Mouse (Mus musculus): ENCODE data around the gene Gm49388.
A peak's percentile ranks its signal among the peaks of the same experiment; 100 is the strongest.

Gm49388 gene

GRCm38 (mm10) chr7:127785308-127785707 is at the start of gene Gm49388:
TSS of gene Gm49388 (plus strand) at chr7:127785608.
- no peak for DNase-seq (ENCODE audit: low read depth, low spot score)

GRCm38 (mm10) chr7:127744366-127745045 is 40.9 kb upstream of the Gm49388 start, which contains the start of gene Fbxl19:
TSS of gene Fbxl19 (plus strand) at chr7:127744543.
- DNase-seq (ENCODE audit: low read depth, low spot score) = no peak

- peak; percentile 93 for DNase-seq (ENCODE audit: low read depth, low spot score)
Measured at GRCm38 (mm10) chr7:127745251-127745651, 40.2 kb upstream of the Gm49388 start.

- peak; percentile 99 for DNase-seq (ENCODE audit: low read depth, low spot score)
Measured at GRCm38 (mm10) chr7:127745652-127746493, 39.5 kb upstream of the Gm49388 start.

- no peak for DNase-seq (ENCODE audit: low read depth, low spot score)
Measured at GRCm38 (mm10) chr7:127746494-127747491, 38.6 kb upstream of the Gm49388 start.

GRCm38 (mm10) chr7:127747559-127748234 is 37.7 kb upstream of the Gm49388 start:
- no peak for DNase-seq (ENCODE audit: low read depth, low spot score)

- DNase-seq (ENCODE audit: low read depth, low spot score) = no peak
Measured at GRCm38 (mm10) chr7:127748235-127748560, 37.2 kb upstream of the Gm49388 start.

- DNase-seq (ENCODE audit: low read depth, low spot score) = peak; percentile 76
Measured at GRCm38 (mm10) chr7:127750131-127751127, 35.0 kb upstream of the Gm49388 start.

- DNase-seq (ENCODE audit: low read depth, low spot score) = no peak
Measured at GRCm38 (mm10) chr7:127751619-127752018, 33.8 kb upstream of the Gm49388 start.

- no peak for DNase-seq (ENCODE audit: low read depth, low spot score)
Measured at GRCm38 (mm10) chr7:127752069-127752468, 33.3 kb upstream of the Gm49388 start.

GRCm38 (mm10) chr7:127753158-127753557 is 32.2 kb upstream of the Gm49388 start:
- DNase-seq (ENCODE audit: low read depth, low spot score) = no peak

GRCm38 (mm10) chr7:127753741-127754140 is 31.7 kb upstream of the Gm49388 start:
- DNase-seq (ENCODE audit: low read depth, low spot score) = no peak

- no peak for DNase-seq (ENCODE audit: low read depth, low spot score)
Measured at GRCm38 (mm10) chr7:127759716-127760115, 25.7 kb upstream of the Gm49388 start.

GRCm38 (mm10) chr7:127760478-127760877 is 24.9 kb upstream of the Gm49388 start:
- DNase-seq (ENCODE audit: low read depth, low spot score) = no peak

- DNase-seq (ENCODE audit: low read depth, low spot score) = no peak
Measured at GRCm38 (mm10) chr7:127761026-127761425, 24.4 kb upstream of the Gm49388 start.

- DNase-seq (ENCODE audit: low read depth, low spot score) = no peak
Measured at GRCm38 (mm10) chr7:127763642-127764041, 21.8 kb upstream of the Gm49388 start.

- no peak for DNase-seq (ENCODE audit: low read depth, low spot score)
Measured at GRCm38 (mm10) chr7:127765756-127766155, 19.7 kb upstream of the Gm49388 start.

GRCm38 (mm10) chr7:127766851-127767609 is 18.4 kb upstream of the Gm49388 start:
- no peak for DNase-seq (ENCODE audit: low read depth, low spot score)

Measured in retina, adult 2 months (tissue).